Mouse (Mus musculus) heart, adult 9 months (tissue): ENCODE measurements around the gene Mphosph10.
A peak's percentile ranks its signal among the peaks of the same experiment; 100 is the strongest.

Source experiments
- DNase-seq, 2 experiments: peaks; one replicate each; pipeline ENCODE4 v3.0.0; 2022; ENCODE audit warnings: low spot score in 2 of 2

The Mphosph10 gene

GRCm38 (mm10) chr7:64351087-64351486 lies 41.0 kb downstream of the Mphosph10 start:
- DNase-seq = no peak

DNA sequence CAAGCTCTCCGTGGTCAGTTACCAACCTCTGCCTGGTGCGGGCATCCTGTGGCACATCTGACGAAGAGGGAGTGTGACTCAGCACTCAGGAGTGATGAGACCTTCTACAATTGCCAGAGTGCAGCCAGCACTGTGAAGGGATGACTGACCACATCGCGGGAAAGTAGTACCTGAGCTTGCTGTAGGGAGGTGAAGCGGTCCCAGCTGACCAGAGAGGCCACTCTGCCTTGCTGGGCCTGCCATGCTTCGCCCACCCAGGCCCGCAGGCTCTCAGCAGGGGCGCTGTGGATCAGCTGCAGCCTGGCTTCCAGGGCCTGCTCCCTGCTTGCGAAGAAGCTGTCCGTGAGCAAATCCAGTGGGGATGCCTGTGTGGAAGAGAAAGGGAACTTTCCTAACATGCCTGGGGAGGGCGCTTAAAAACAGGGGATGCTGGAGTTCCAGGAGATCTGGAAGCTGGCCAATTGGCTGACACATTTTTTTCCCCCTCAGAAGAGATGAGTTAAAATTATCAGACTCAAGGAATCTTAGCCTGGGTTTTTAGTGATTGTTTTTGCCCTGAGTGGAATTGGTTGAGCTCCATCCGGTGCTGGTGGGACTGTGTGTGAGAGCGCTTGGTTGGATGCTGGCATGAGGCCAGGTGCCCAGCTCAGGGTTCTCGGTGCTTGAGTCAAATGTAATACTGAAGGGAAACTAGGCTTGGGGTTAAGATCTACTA lies 42.8 kb downstream of the Mphosph10 start:
- DNase-seq = no peak

DNA sequence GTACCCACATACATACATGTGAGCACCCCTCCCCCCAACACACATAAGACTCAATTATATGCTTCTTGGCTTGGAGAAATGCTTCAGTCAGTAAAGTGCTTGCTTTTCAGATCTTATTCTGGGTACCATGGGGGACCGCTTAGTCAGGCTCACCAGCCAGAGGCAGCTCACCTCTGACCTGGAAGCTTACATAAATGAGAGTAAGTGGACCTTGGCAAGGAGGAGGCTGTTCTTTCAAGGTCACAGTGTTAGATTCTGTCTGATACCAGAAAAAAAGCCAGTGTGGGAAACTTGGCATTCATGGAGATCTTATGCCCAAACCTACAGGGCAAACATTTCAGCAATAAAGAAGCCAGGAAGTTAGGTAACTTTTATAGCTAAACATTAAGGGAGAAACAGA lies 44.3 kb downstream of the Mphosph10 start:
- DNase-seq = no peak

GRCm38 (mm10) chr7:64332686-64333085 lies 59.4 kb downstream of the Mphosph10 start:
- no peak for DNase-seq

DNA sequence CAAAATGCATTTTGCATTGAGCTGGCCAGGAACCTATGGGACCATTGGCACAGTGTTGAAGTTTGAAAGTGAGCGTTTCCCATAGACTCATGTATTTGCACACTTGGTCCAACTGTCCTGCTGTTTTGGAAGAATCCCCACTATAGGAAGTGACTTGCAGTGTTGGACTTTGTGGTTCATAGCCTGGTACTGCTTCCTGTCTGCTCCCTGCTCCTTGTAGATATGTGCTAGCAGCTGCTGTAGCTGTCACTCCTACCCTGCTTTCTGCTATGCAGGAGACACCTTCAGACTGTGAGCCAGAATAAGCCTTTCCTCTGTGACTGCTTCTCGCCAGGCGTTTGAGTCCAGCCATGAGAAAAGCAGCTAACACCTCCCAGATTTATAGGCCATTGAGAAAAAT lies 60.8 kb downstream of the Mphosph10 start:
- no peak for DNase-seq

DNA sequence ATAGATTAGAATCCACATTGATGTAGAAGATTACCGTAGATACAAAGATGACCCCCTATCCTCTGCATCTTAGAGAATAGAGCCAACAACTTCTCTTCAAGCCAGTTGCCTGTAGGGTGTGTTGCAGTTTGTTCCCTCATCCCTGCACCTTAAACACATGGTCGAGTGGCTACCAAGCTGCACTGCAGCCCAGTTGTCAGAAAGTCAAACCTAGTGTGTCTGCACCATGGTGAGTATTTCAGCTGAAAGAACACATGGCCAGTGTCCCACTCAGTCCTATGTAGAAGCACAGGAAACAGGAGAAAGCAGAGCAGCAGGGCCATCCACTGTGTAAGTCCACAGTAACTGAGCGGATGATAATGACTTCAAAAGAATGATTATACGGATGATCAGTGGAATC lies 64.6 kb downstream of the Mphosph10 start:
- no peak for DNase-seq

DNA sequence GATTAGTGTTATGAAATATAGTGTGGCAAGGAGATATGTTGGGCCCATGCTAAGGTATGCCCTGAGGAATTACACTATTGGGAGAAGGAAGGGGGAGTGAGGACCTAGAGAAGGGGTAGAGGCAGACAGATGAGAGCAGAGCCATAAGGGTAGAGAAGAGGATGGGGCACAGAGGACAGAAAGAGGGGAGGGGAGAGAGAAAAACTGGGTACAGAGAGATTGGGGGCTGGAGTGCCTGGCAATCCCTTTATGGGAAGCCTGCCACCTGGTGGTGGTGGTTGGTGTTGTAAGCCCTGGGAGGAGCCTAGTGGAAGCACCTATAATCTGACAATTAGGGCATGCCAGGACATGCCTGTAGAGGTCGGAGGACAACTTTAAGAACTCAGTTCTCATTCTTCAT lies 65.2 kb downstream of the Mphosph10 start:
- DNase-seq = peak; percentile 36 to 64
